Mouse (Mus musculus) liver, postnatal 0 days (tissue): Measurements from ENCODE around the gene Tex14.

Experiments
- CTCF ChIP-seq: sonication (generic); IDR thresholded peaks from 2 replicates; pipeline ENCODE4 v1.5.1; 2016; ENCODE audit warnings: antibody characterized with exemption, low read depth
- EP300 ChIP-seq: IDR thresholded peaks from 2 replicates; pipeline ENCODE4 v1.6.1; 2016; ENCODE audit warnings: antibody characterized with exemption, low read depth, mild to moderate bottlenecking

- TF ChIP-seq EP300 (no peak), CTCF (no peak)
Measured at GRCm38 (mm10) chr11:87384551-87384950, 20.3 kb upstream of the Tex14 start.
